Mouse (Mus musculus) G1E-ER4 (cell line): ENCODE results near the gene Col6a4. TPM values are rescaled to one million over a fixed set of nuclear protein-coding genes. Genes with fewer than 3 reads are reported as not detected.

Experiments
- GATA1 ChIP-seq: IDR thresholded peaks from one replicate; pipeline ENCODE4 v1.8.0; 2012; ENCODE audit warnings: low read length, inconsistent platforms
- polyA plus RNA-seq: library from polyadenylated mRNA; stranded (reverse); fragments of >175 nt; gene quantifications from 2 replicates; pipeline ENCODE4 v1.2.3, GENCODE M21; 2012

Gene Col6a4
- polyA plus RNA-seq, 1 experiment = not detected

DNA sequence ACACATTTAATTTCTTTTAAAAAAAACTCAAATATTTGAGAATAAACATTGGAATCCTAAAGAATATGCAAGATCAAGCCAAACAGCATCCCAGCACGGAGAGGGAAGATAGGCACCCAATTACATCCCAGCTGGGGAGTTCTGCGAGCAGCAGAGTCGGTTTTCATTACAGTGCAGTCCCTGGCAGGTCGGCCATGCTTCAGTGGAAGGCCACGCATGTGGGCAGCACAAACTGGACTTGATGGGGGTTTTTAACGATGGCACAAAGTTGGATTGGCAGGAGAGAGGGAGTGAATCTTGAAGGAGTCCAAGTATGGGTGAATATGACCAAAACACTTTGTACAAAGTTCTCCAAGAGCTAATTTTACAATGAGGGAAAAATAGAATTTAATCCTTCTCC, 106.5 kb downstream of the Col6a4 start:
- TF ChIP-seq GATA1 = no peak

DNA sequence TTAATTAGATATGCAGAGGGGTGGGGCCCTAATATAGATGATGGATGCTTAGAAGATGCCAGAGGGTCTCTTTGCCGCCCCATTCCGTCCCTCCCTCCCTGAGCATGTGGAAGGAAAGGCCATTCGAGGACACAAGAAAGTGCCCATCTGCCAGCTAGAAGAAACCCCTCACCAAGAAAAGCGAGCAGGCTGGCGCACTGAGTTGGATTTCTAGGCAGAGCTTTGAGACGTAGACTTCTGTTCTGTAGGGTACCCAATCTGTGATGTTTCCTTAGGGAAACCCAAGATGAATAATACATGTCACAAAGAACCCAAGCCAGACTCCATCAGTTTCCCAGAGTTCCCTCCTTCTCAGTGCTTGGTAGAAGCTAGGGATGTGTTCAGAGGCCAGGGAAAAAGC, 107.1 kb downstream of the Col6a4 start:
- no peak for TF ChIP-seq GATA1

DNA sequence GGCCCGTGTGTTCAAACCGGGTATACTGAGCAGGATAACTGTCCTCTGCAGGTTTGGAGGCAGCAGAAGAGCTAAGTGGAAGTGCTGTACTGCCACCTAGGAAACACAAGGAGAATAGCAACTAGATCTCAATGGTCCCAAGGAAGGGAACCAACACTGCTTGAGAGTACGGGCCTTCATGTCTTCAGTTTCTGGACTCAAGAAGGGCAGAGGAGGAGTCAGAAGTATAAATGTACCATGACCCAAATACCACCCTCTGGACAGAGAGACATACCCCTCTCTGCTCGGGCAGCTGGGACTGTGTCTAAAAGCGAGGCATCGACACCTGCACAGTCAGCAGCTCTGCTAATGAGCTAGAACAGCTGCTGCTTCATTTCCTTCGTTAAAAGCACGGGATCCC, 108.5 kb downstream of the Col6a4 start:
- TF ChIP-seq GATA1 = no peak

DNA sequence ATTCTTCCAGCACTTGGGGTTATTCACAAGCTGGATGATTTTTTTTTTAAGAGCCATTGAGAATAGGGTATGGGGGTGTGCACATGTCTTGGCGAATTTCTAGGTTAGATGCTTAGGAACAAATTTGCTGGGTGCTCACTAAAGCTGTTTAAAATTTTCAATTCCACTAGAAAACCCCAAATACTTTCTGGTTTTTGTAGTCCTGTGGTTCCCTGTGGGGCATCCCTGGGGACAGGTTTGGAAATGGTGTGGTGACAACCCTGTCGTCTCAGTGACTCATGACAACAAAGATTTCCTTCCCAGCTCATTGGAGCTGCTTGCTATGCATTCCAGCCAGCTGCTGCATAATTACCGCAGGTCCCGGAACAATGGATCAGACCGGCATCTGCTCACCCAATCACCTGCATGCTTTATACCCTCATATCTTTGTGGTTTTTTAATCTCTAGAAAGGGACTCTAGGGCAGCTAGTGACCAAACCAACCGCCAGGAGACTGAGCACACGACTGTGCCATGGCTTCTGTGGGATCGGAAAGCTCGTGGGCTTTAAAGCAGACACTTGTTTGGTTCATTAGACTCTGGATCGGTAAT, 111.6 kb downstream of the Col6a4 start:
- TF ChIP-seq GATA1 = no peak

GRCm38 (mm10) chr9:105978479-105978878, 118.1 kb downstream of the Col6a4 start:
- TF ChIP-seq GATA1 = no peak

GRCm38 (mm10) chr9:105976871-105977270, 119.7 kb downstream of the Col6a4 start:
- TF ChIP-seq GATA1 = no peak

GRCm38 (mm10) chr9:105976314-105976713, 120.3 kb downstream of the Col6a4 start:
- no peak for TF ChIP-seq GATA1

GRCm38 (mm10) chr9:105973736-105974135, 122.8 kb downstream of the Col6a4 start:
- TF ChIP-seq GATA1 = no peak

DNA sequence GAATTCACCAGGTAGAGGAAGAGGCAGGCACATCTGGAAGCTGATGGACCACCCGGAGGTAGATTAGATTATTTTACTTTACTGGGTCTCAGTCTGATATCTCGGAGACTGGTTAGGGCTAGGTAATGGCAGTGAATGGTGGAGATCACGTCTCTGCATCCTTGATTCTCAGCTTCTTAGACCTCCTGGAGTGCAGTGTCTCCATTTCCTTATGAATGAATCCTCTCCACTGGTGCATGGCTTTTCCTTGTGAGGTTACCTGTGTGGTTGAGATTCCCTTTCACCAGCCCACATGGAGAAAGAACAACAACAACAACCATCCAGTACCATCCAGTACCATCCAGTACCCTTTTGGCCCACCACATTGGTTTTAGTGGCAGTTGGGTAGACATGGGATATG, 124.6 kb downstream of the Col6a4 start:
- no peak for TF ChIP-seq GATA1

- TF ChIP-seq GATA1 = no peak
These were observed 125.2 kb downstream of the Col6a4 start for GRCm38 (mm10) chr9:105971351-105971894.

DNA sequence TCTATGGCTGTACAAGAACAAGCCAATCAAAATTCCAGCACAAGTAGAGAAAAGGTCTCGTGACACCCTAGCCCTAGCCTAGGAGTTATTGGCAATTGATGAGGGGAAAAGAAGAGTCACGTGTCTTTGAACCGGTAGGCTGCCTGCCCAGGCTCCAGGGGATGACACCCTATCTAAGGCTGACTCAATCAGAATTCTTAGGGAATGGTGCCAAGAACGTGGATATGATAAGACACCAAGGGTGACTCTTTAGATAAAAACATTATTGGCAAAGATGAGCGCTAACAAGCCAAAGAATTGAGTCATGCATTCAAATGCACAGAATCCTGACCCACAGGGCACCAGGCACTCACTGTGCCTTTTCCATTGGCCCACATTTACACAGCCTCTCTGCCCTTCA, 125.7 kb downstream of the Col6a4 start:
- no peak for TF ChIP-seq GATA1

DNA sequence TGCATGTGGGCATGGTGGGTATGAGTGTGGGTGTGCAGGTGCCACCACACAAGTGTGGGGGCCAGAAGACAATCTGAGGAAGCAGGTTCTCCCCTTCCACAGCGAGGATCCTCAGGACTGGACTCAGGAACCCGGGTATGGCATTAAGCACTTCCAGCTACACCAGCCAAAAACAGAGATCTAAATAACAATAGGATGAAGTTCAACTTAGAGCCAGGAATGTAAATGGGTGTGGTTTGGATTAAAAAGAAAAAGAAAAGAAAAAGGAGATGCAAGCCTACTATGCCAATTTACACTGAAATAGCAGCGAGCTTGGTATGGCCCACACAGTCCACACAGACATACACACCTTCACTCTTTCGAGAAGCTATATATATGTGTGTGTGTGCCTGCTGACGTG, 128.6 kb downstream of the Col6a4 start:
- no peak for TF ChIP-seq GATA1

DNA sequence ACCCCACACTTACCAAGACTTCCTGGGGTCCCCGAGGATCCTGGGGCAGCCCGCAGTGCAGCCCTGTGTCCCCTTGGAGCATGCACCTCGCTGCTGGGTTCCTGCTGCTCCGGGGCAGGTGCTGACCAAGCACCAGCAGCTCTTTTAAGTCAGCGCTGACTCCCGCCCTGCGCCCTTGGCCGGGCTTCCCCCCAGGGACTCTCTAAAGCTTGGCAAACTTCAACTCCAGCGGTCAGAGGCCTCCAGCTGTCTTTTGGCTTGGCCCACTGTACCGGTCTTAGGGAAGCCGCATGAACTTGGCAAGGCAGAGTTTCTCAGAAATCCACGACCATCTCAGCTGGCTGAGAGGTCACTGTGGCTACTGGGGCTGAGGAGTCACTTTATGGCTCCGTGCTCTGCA, 136.1 kb downstream of the Col6a4 start, which contains the start of gene Col6a5:
Gene Col6a5, minus strand, starts transcription at position 111 of the 400 bp plus-strand sequence.
- TF ChIP-seq GATA1 = no peak

DNA sequence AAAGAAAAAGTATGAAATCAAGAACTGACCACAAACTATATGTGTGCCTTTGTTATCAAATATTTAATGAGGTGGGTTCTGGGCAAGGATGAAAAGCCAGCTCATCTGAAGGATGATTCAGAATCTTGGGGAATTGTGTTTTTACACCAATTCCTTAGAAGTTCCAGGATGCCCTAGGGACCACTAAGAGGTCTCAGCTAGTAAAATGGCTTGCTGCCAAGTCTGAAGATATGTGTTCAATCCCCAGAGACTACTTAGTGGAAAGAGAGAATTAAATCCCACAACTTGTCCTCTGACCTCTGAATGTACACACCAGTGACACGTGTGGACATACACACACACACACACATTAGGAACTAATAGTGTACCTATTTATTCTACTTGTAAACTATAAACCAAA, 137.5 kb downstream of the Col6a4 start:
- TF ChIP-seq GATA1 = no peak

DNA sequence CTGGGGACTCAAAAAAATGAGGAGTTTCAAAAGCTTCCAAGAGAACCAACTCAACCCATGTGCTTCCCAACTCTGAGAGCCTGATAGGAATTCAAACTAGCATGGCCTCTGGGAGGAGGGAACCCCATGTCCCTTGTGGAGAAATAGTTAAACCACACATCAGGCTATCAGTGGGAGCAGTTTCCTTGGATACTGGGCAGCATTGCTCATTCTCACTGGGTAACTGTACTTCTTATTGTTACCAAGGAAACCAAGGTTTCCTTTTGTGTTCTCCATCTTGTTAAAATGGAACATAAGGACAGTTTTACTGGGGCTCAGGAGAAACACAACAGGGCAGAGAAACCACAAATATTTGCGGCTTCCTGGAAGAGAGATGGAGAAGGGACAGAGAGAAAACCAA, 146.8 kb downstream of the Col6a4 start:
- no peak for TF ChIP-seq GATA1

DNA sequence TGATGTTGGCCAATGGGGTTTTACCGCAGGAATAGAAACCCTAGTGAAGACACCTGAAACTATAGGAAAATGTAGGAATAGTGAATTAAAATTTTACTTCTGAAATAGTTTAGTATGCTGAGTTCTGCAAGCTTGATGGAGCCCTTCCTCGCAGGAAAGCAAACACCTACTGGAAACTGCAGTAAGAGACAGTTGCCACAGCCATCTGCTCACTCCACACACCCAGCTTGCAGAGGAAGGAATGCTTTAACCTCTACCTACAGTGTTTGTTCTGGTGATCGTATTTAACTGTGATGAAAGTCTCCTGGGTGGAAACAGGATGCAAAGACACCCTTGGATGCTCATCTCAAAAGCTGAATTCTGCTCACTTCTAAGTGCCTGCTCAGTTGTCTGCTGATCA, 149.0 kb downstream of the Col6a4 start:
- TF ChIP-seq GATA1 = no peak

Other genes starting within 250 kb of the Col6a4 start
- not detected in 2 replicates for gene Col6a5, start 136.1 kb downstream of the Col6a4 start, polyA plus RNA-seq
- 1.4 and 1.7 TPM in 2 replicates for gene Glyctk, start 61.4 kb upstream of the Col6a4 start, polyA plus RNA-seq
- gene Wdr82, start 74.1 kb upstream of the Col6a4 start, polyA plus RNA-seq = 16.9 and 20.6 TPM in 2 replicates
- 19.6 and 20.4 TPM in 2 replicates for gene Ppm1m, start 103.0 kb upstream of the Col6a4 start, polyA plus RNA-seq
- gene Twf2, start 106.3 kb upstream of the Col6a4 start, polyA plus RNA-seq = 36.4 and 41.6 TPM in 2 replicates
- gene Tlr9, start 125.8 kb upstream of the Col6a4 start, polyA plus RNA-seq = not detected in 2 replicates
- 7.8 TPM in 2 replicates for gene Alas1, start 151.9 kb upstream of the Col6a4 start, polyA plus RNA-seq
- gene Poc1a, start 184.3 kb upstream of the Col6a4 start, polyA plus RNA-seq = 9.9 and 20.0 TPM in 2 replicates